Mouse (Mus musculus) heart, postnatal 0 days (tissue): ENCODE data around the gene Nxt1.

Source experiments
- CTCF ChIP-seq: IDR thresholded peaks from 2 replicates; pipeline ENCODE4 v1.5.1; 2016; ENCODE audit warnings: antibody characterized with exemption, control low read depth, low read depth
- EP300 ChIP-seq: IDR thresholded peaks from 2 replicates; pipeline ENCODE4 v1.6.1; 2016; ENCODE audit warnings: antibody characterized with exemption, low read depth

GRCm38 (mm10) chr2:148687971-148688370 lies 15.6 kb downstream of the Nxt1 start:
- TF ChIP-seq CTCF (no peak), EP300 (no peak)
